Mouse (Mus musculus) kidney, postnatal 0 days (tissue): Measurements from ENCODE around the gene Golph3. TPM values are rescaled to one million over a fixed set of nuclear protein-coding genes. Genes with fewer than 3 reads are reported as not detected.
"Not testable (repeated sequence)": the region's sequence is repeated elsewhere in the genome, so short reads cannot be mapped to it uniquely, and the experiment has no call there.

Experiments used
- ATAC-seq: fragments of 200-750 bp; cut with Nextera tagmentation; replicated peaks from 2 replicates; pipeline ENCODE4 v1.8.0; 2017; ENCODE audit warnings: low read depth, moderate number of reproducible peaks, moderate TSS enrichment, moderate library complexity; ENCODE audit not compliant: low FRiP score
- DNase-seq: peaks from one replicate; pipeline ENCODE4 v3.0.0-alpha.2; 2016; ENCODE audit warnings: low spot score
- H3K27ac ChIP-seq: fragments of 300-500 bp; sonication (generic); 2 replicates; pipeline ENCODE4 v1.5.1; 2014; ENCODE audit warnings: mild to moderate bottlenecking
- H3K27me3 ChIP-seq: fragments of 300-500 bp; sonication (generic); 2 replicates; pipeline ENCODE4 v1.6.1; 2014; ENCODE audit warnings: low read length, mixed read lengths; ENCODE audit not compliant: insufficient read depth
- H3K36me3 ChIP-seq: fragments of 300-500 bp; sonication (generic); 2 replicates; pipeline ENCODE4 v1.6.1; 2014; ENCODE audit warnings: low read length, mixed read lengths; ENCODE audit not compliant: insufficient read depth
- H3K4me1 ChIP-seq: fragments of 300-500 bp; sonication (generic); replicated peaks from 2 replicates; pipeline ENCODE4 v1.6.1; 2014; ENCODE audit warnings: antibody characterized with exemption, low read length, mixed read lengths; ENCODE audit not compliant: insufficient read depth
- H3K4me2 ChIP-seq: fragments of 300-500 bp; sonication (generic); 2 replicates; pipeline ENCODE4 v1.6.1; 2014; ENCODE audit warnings: mild to moderate bottlenecking, low read length, moderate library complexity, mixed read lengths
- H3K4me3 ChIP-seq: fragments of 300-500 bp; sonication (generic); replicated peaks from 2 replicates; pipeline ENCODE4 v1.5.1; 2014; ENCODE audit warnings: low read depth, low read length
- H3K9ac ChIP-seq: fragments of 300-500 bp; sonication (generic); 2 replicates; pipeline ENCODE4 v1.6.1; 2014; ENCODE audit warnings: low read depth, low read length
- H3K9me3 ChIP-seq: fragments of 300-500 bp; sonication (generic); replicated peaks from 2 replicates; pipeline ENCODE4 v1.6.1; 2016; ENCODE audit warnings: low read length, inconsistent platforms, mixed read lengths
- CTCF ChIP-seq: IDR thresholded peaks from 2 replicates; pipeline ENCODE4 v1.5.1; 2016; ENCODE audit warnings: antibody characterized with exemption, low read depth, mild to moderate bottlenecking, moderate library complexity
- WGBS: fragments of 180-500 bp; shearing (Covaris S2); extraction: QIAGEN DNeasy Blood & Tissue Kit; methylation state at CpG from one replicate; pipeline ENCODE4 v1.1.7; 2014; 5-methylcytosine and 5-hydroxymethylcytosine counted together
- polyA plus RNA-seq: library from polyadenylated mRNA; unstranded; fragments of >200 nt; fragmentation: Nextera tagmentation; extraction: Ambion mirVana; gene quantifications from 2 replicates; pipeline ENCODE4 v1.2.1, GENCODE M21; 2015

The Golph3 gene
- polyA plus RNA-seq, 1 experiment from 2014 or later: 95.6 TPM

- no peaks in the 10 kb centered on the region for H3K4me1 ChIP-seq
- no peak overlapping the region for H3K9ac ChIP-seq
- H3K4me2 ChIP-seq: no peak overlapping the region
- 78% methylated on average over 19 of the region's 19 CpGs for WGBS
- H3K27me3 ChIP-seq: no peaks in the 10 kb centered on the region
- no peak for DNase-seq
- no peak for TF ChIP-seq CTCF
- ATAC-seq: no peak
- no peak overlapping the region for H3K27ac ChIP-seq
- no peak overlapping the region for H3K4me3 ChIP-seq
- H3K9me3 ChIP-seq: no peaks in the 10 kb centered on the region
- peaks cover 16% of the 10 kb centered on the region for H3K36me3 ChIP-seq
These were observed 39.4 kb downstream of the Golph3 start for GRCm38 (mm10) chr15:12360519-12361212.

DNA sequence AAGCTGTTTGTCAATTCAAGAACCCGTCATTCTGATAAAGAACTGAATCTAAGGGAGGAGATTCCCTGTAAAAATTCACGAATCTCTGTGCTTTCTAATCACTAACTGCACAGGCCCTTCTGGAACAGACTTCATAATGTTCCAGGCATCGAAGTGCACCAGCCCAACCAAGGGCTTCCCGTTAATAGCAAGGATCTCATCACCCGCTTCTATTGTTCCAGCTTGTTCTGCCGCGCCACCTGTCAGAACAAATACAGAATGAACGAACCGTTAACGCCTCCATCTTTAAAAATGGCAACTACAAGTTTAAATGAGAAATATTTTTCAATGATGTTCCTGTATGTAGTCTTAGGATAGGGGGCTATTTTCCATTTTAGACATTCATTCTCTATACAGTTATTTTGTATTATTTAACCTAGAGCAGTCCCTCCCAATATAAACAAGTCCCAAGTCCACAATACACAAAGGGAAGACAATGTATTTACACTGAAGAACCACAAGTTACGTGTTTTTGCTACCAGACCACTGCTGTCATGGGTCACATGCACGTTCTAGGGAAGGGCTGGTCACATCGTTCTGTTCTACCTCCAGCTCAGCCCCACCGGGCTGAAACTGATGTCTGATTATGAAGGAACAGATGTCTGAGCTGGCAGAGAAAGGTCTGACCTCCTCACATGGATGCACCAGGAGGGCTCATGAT is 40.9 kb downstream of the Golph3 start:
- Histone ChIP-seq H3K4me1 (no peaks in the 10 kb centered on the region), H3K36me3 (peaks cover 16% of the 10 kb centered on the region), H3K4me2 (no peak overlapping the region), H3K27me3 (no peaks in the 10 kb centered on the region), H3K9me3 (no peaks in the 10 kb centered on the region), H3K4me3 (no peak overlapping the region), H3K9ac (no peak overlapping the region), H3K27ac (no peak overlapping the region)
- ATAC-seq (no peak), DNase-seq (no peak)
- 88% methylated on average over 14 of the region's 14 CpGs for WGBS
- no peak for TF ChIP-seq CTCF

- Histone ChIP-seq H3K4me3 (no peak overlapping the region), H3K9me3 (no peaks in the 10 kb centered on the region), H3K36me3 (peaks cover 16% of the 10 kb centered on the region), H3K9ac (no peak overlapping the region), H3K4me2 (no peak overlapping the region), H3K4me1 (no peaks in the 10 kb centered on the region), H3K27me3 (no peaks in the 10 kb centered on the region), H3K27ac (no peak overlapping the region)
- TF ChIP-seq CTCF: no peak
- ATAC-seq (no peak), DNase-seq (no peak)
- WGBS: 81% methylated on average over 6 of the region's 6 CpGs
These were observed 41.4 kb downstream of the Golph3 start for GRCm38 (mm10) chr15:12362701-12363040.

DNA sequence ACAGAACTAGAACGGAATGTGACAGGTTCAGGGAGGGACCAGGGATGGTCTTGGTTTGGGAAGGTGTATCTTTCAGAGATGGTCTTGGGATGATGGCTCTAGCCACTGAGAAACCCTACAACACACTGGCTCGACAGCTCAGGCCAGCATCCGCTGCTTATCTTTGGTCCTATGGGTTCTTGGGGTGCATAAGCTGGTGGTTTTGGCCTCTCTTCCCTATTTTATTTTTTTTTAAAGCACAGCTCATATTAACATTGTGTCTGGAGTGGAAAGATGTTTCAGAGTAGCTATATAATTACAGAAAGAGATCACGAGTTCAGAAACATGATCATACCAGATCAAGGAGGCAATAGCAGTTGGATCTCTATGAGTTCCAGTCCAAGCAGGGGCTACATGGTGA is 42.8 kb downstream of the Golph3 start:
- Histone ChIP-seq H3K4me3 (no peak overlapping the region), H3K4me2 (no peak overlapping the region), H3K4me1 (no peaks in the 10 kb centered on the region), H3K9ac (no peak overlapping the region), H3K36me3 (peaks cover 16% of the 10 kb centered on the region), H3K27me3 (no peaks in the 10 kb centered on the region), H3K9me3 (no peaks in the 10 kb centered on the region), H3K27ac (no peak overlapping the region)
- DNase-seq (no peak), ATAC-seq (no peak)
- TF ChIP-seq CTCF: no peak
- 78% methylated on average over 4 of the region's 4 CpGs for WGBS

GRCm38 (mm10) chr15:12365416-12366071 is 44.3 kb downstream of the Golph3 start:
- Histone ChIP-seq H3K4me3 (no peak overlapping the region), H3K4me2 (no peak overlapping the region), H3K36me3 (peaks cover 12% of the 10 kb centered on the region), H3K9ac (no peak overlapping the region), H3K9me3 (no peaks in the 10 kb centered on the region), H3K27ac (no peak overlapping the region), H3K27me3 (no peaks in the 10 kb centered on the region), H3K4me1 (no peaks in the 10 kb centered on the region)
- TF ChIP-seq CTCF: no peak
- 84% methylated on average over 15 of the region's 15 CpGs for WGBS
- no peak for ATAC-seq
- no peak for DNase-seq

DNA sequence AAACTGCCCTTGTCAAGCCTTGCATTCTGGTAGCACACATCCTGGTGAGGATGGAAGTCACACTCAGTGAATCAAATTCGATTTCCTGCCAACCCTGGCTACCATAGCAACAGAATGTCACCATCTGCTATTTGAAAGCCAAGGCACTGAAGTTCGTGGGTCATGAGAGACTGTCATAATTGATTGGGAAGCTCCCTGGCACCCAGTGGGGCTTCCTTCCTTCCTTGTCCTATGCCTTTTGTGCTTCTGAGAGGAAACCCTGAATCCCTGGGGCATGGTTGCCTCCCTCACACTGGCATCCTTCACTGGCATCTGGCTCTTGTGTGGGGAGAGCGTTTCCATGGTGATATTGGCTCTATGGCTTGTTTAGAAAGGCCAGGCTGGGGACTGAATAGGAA is 44.8 kb downstream of the Golph3 start:
- ATAC-seq (no peak), DNase-seq (no peak)
- 73% methylated on average over 3 of the region's 3 CpGs for WGBS
- Histone ChIP-seq H3K36me3 (peaks cover 11% of the 10 kb centered on the region; the same call in 1 of the 2 replicates), H3K27me3 (no peaks in the 10 kb centered on the region), H3K4me1 (no peaks in the 10 kb centered on the region), H3K27ac (no peak overlapping the region), H3K9ac (no peak overlapping the region), H3K4me3 (no peak overlapping the region), H3K4me2 (no peak overlapping the region), H3K9me3 (no peaks in the 10 kb centered on the region)
- TF ChIP-seq CTCF: no peak

DNA sequence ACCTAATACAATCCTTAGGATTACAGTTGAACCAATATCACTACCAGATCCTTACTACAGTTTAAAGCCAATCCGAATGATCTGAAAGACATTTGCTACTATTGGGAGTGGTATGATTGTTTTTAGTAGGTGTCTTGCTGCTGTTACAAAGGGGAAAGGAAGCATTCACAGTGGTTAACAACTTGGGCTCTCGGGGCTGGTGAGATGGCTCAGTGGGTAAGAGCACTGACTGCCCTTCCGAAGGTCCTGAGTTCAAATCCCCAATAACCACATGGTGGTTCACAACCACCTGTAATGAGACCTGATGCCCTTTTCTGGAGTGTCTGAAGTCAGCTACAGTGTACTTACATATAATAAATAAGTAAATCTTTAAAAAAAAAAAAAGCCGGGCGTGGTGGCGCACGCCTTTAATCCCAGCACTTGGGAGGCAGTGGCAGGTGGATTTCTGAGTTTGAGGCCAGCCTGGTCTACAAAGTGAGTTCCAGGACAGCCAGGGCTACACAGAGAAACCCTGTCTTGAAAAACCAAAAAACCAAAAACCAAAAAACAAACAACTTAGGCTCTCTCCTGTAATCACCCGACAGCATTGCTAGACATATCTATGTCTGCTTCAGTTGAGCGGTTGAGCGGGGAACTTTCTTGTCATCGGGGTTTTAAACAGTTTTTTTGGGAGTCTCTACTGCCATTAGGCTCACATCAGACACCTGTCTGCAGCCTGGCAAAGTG is 45.5 kb downstream of the Golph3 start:
- not testable (repeated sequence) for H3K27me3 ChIP-seq, H3K27ac ChIP-seq, H3K4me3 ChIP-seq, H3K9me3 ChIP-seq, H3K36me3 ChIP-seq, H3K4me2 ChIP-seq, DNase-seq, H3K4me1 ChIP-seq, ATAC-seq, H3K9ac ChIP-seq
- 96% methylated on average over 11 of the region's 11 CpGs for WGBS
